Mouse (Mus musculus): ENCODE results near the gene Col11a1.

DNA sequence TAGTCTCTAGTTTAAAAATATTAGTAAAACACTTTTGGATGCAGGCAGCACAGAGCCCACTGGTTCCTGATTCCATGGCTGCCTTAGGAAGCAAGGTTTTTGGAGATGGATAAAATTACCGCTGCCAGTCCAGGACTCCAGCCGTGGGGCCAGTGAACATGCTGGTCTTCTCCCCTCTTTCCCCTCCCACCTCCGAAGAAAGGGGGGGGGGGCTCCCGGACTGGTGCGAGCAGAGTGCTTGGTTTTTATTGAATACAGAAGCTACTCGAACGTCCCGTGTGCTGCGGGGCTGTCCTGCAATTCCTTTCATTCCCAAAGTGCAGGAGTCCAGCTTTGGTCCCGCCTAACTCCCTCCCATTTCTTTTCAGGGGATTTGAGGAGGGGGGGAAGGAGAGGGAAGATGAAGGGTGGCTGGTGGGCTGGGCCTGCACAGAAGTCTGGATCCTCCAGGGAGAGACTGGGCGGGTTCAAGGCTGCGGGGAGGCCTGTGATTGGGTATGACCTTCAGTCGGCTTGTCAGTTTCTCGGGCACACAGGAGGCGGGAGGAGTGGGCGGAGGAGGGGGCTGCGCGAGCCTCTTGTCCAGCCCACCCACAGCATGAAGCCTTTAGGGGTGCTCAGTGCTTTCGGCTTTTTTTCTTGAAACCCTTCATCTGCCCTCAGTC lies at the start of gene Col11a1:
- TF ChIP-seq CTCF (conservative IDR thresholded peaks at IDR 0.05 in 1 of 2, IDR thresholded peaks at IDR 0.05 in 1 of 2; ENCODE audit: low read depth in 2 of 2, low read length in 2 of 2): no peak
- no peak for TF ChIP-seq USF2 (conservative IDR thresholded peaks at IDR 0.05; ENCODE audit: low read depth, low read length)
- TF ChIP-seq CHD1 (IDR thresholded peaks at IDR 0.05; ENCODE audit: low read depth, low read length): no peak
- no peak for TF ChIP-seq RCOR1 (conservative IDR thresholded peaks at IDR 0.05; ENCODE audit: low read depth, low read length)
- no peak for TF ChIP-seq TCF12 (IDR thresholded peaks at IDR 0.05; ENCODE audit: low read depth, low read length)
- no peak for TF ChIP-seq NRF1 (IDR thresholded peaks at IDR 0.05; ENCODE audit: low read depth, low read length)
- TF ChIP-seq POLR2A (IDR thresholded peaks at IDR 0.05; ENCODE audit: low read depth, low read length): no peak
- no peak for TF ChIP-seq MYC (IDR thresholded peaks at IDR 0.05; ENCODE audit: low read depth, low read length)
- TF ChIP-seq HCFC1 (IDR thresholded peaks at IDR 0.05; ENCODE audit: low read depth, low read length): no peak
- TF ChIP-seq ZC3H11A (IDR thresholded peaks at IDR 0.05; ENCODE audit: low read depth, low read length): no peak

Measured in CH12.LX (cell line).